Mouse (Mus musculus) stomach, postnatal 0 days (tissue): ENCODE results near the gene Slc35d3. TPM values are rescaled to one million over a fixed set of nuclear protein-coding genes. Genes with fewer than 3 reads are reported as not detected.
A peak's percentile ranks its signal among the peaks of the same experiment; 100 is the strongest.

Experiments
- ATAC-seq: fragments of 200-750 bp; cut with Nextera tagmentation; 2 replicates; pipeline ENCODE4 v1.8.0; 2017; ENCODE audit not compliant: low FRiP score, low TSS enrichment
- DNase-seq: peaks from one replicate; pipeline ENCODE4 v3.0.0-alpha.2; 2016; ENCODE audit warnings: low spot score
- H3K27ac ChIP-seq: fragments of 300-500 bp; sonication (generic); replicated peaks from 2 replicates; pipeline ENCODE4 v1.5.1; 2014; ENCODE audit warnings: mild to moderate bottlenecking, control low read depth
- H3K27me3 ChIP-seq: fragments of 300-500 bp; sonication (generic); 2 replicates; pipeline ENCODE4 v1.6.1; 2014; ENCODE audit warnings: low read length; ENCODE audit not compliant: control insufficient read depth, insufficient read depth
- H3K36me3 ChIP-seq: fragments of 300-500 bp; sonication (generic); 2 replicates; pipeline ENCODE4 v1.6.1; 2014; ENCODE audit warnings: low read length, mixed read lengths; ENCODE audit not compliant: control insufficient read depth, insufficient read depth
- H3K4me1 ChIP-seq: fragments of 300-500 bp; sonication (generic); replicated peaks from 2 replicates; pipeline ENCODE4 v1.6.1; 2014; ENCODE audit warnings: antibody characterized with exemption; ENCODE audit not compliant: control insufficient read depth, insufficient read depth
- H3K4me2 ChIP-seq: fragments of 300-500 bp; sonication (generic); replicated peaks from 2 replicates; pipeline ENCODE4 v1.6.1; 2014; ENCODE audit warnings: low read depth, mild to moderate bottlenecking, control low read depth, moderate library complexity
- H3K4me3 ChIP-seq: fragments of 300-500 bp; sonication (generic); 2 replicates; pipeline ENCODE4 v1.5.1; 2014; ENCODE audit warnings: low read depth, low read length, control low read depth
- H3K9ac ChIP-seq: fragments of 300-500 bp; sonication (generic); 2 replicates; pipeline ENCODE4 v1.6.1; 2014; ENCODE audit warnings: mild to moderate bottlenecking, low read length, control low read depth, mixed read lengths
- H3K9me3 ChIP-seq: fragments of 300-500 bp; sonication (generic); 2 replicates; pipeline ENCODE4 v1.6.1; 2016; ENCODE audit warnings: low read length; ENCODE audit not compliant: control insufficient read depth
- CTCF ChIP-seq: IDR thresholded peaks from 2 replicates; pipeline ENCODE4 v1.5.1; 2016; ENCODE audit warnings: antibody characterized with exemption, low read depth, mild to moderate bottlenecking, moderate library complexity
- EP300 ChIP-seq: optimal IDR thresholded peaks from 2 replicates; pipeline ENCODE3; 2016; ENCODE audit warnings: antibody characterized with exemption
- WGBS: fragments of 180-500 bp; shearing (Covaris S2); extraction: QIAGEN DNeasy Blood & Tissue Kit; methylation state at CpG from one replicate; pipeline ENCODE4 v1.1.7; 2014; 5-methylcytosine and 5-hydroxymethylcytosine counted together
- polyA plus RNA-seq: library from polyadenylated mRNA; unstranded; fragments of >200 nt; fragmentation: Nextera tagmentation; extraction: Ambion mirVana; gene quantifications from 2 replicates; pipeline ENCODE4 v1.2.1, GENCODE M21; 2015

The Slc35d3 gene
- polyA plus RNA-seq, 1 experiment from 2014 or later, result 0.24 TPM

- H3K27me3 ChIP-seq, result peaks cover 16% of the 10 kb centered on the region; the same call in 1 of the 2 replicates
- TF ChIP-seq CTCF (no peak), EP300 (no peak)
- H3K9ac ChIP-seq, result 0 out of 2 replicates have a peak overlapping the region, but pooled peaks have one; percentile 38
- H3K4me3 ChIP-seq, result peak overlapping the region; percentile 51
- no peaks in the 10 kb centered on the region for H3K9me3 ChIP-seq
- peak overlapping the region; percentile 95 for H3K4me2 ChIP-seq
- no peaks in the 10 kb centered on the region for H3K36me3 ChIP-seq
- peaks cover 14% of the 10 kb centered on the region; the same call in 1 of the 2 replicates for H3K4me1 ChIP-seq
- WGBS, result under 1% methylated on average over 30 of the region's 32 CpGs
- DNase-seq, result peak; percentile 22
- no peak overlapping the region for H3K27ac ChIP-seq
- ATAC-seq, result peak; percentile 48; the same call in 1 of the 2 replicates
Measured at GRCm38 (mm10) chr10:19849771-19850365, 1.4 kb downstream of the Slc35d3 start.

DNA sequence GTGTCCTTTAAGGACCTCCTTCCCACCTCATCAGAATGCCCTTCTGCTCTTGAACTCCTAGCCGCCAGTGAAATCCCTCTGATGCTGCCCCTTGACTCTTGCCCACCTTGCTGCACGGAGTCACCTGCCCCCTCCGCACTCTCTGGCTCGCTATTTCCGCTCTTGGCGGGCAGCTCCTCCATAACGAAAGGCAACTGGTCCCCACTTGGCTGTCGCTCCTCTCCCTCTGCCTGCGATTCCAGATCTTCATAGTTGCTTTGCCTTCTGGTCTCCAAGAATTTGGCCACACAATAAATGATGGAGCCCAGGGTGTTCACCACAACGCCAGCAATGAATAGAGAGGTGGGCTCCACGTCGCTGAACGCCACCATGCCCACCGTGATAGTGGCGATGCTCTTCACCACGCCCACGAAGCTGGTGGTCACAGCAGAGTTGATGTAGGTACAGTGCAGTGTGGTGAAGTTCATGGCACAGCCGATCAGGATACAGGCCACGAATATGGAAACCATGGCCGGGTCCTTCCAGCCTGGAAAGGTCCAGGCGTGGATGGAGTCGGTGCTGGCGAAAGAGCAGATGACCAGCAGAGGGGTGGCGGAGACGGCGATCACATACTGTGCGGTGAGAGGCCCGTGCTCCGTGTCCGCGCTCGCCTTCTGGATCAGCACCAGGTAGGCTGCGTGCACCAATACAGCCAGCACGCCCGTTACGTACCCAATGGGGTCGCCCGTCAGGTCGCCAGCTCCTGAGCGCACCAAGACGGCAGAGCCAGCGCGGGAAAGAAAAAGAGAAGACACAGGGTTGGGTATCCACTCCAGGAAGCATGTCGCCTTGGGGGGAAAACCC, 2.1 kb downstream of the Slc35d3 start:
- WGBS, result 8% methylated on average over 44 of the region's 44 CpGs
- no peak; the same call in 1 of the 2 replicates for ATAC-seq
- Histone ChIP-seq H3K27ac (no peak overlapping the region), H3K9ac (no peak overlapping the region), H3K4me2 (peak overlapping the region; percentile 95), H3K27me3 (peaks cover 16% of the 10 kb centered on the region; the same call in 1 of the 2 replicates), H3K4me3 (peak overlapping the region; percentile 51), H3K9me3 (no peaks in the 10 kb centered on the region), H3K36me3 (no peaks in the 10 kb centered on the region), H3K4me1 (peaks cover 14% of the 10 kb centered on the region; the same call in 1 of the 2 replicates)
- TF ChIP-seq EP300, result no peak
- no peak for TF ChIP-seq CTCF
- DNase-seq, result peak; percentile 20

GRCm38 (mm10) chr10:19839836-19840235, 11.4 kb downstream of the Slc35d3 start:
- Histone ChIP-seq H3K9ac (no peak overlapping the region), H3K36me3 (no peaks in the 10 kb centered on the region), H3K27ac (no peak overlapping the region), H3K4me2 (no peak overlapping the region), H3K4me1 (no peaks in the 10 kb centered on the region), H3K27me3 (no peaks in the 10 kb centered on the region), H3K4me3 (no peak overlapping the region), H3K9me3 (no peaks in the 10 kb centered on the region)
- ATAC-seq, result no peak
- TF ChIP-seq EP300, result no peak
- no peak for TF ChIP-seq CTCF
- DNase-seq, result no peak
- 83% methylated on average over 5 of the region's 5 CpGs for WGBS

- ATAC-seq, result no peak
- Histone ChIP-seq H3K27me3 (no peaks in the 10 kb centered on the region), H3K27ac (no peak overlapping the region), H3K9me3 (no peaks in the 10 kb centered on the region), H3K36me3 (no peaks in the 10 kb centered on the region), H3K4me1 (no peaks in the 10 kb centered on the region), H3K4me2 (no peak overlapping the region), H3K9ac (no peak overlapping the region), H3K4me3 (no peak overlapping the region)
- TF ChIP-seq CTCF (no peak), EP300 (no peak)
- WGBS, result 80% methylated on average over 8 of the region's 8 CpGs
- DNase-seq, result no peak
Measured at GRCm38 (mm10) chr10:19835887-19836710, 15.2 kb downstream of the Slc35d3 start.

DNA sequence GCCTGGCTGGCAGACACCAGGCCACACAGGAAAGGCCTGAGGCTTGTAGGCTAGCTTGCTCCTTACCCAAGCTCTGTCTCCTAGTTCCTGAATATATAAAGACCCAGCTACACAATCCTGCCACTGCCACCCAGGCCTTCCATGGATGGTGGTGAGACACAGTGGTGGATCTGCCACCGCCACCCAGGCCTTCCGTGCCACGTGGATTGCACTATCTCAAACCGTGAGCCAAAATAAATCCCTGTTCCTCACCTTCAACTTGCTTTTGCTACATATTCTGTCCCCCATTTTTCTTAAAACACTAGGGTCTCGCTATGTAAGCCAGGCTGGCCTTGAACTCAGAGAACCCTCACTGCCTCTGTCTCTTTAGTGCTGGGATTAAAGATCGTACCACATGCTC, 17.0 kb downstream of the Slc35d3 start:
- no peak overlapping the region for H3K4me2 ChIP-seq
- H3K36me3 ChIP-seq, result no peaks in the 10 kb centered on the region
- H3K9me3 ChIP-seq, result no peaks in the 10 kb centered on the region
- H3K9ac ChIP-seq, result no peak overlapping the region
- DNase-seq, result no peak
- no peak overlapping the region for H3K4me3 ChIP-seq
- no peak for ATAC-seq
- no peak overlapping the region for H3K27ac ChIP-seq
- no peaks in the 10 kb centered on the region for H3K27me3 ChIP-seq
- no peak for TF ChIP-seq EP300
- no peak for TF ChIP-seq CTCF
- H3K4me1 ChIP-seq, result no peaks in the 10 kb centered on the region
- WGBS, result 96% methylated on average over 6 of the region's 6 CpGs
